In genomic region chr10:19013351-19013750, GRCm38 (mm10) we compare ENCODE assay signal across 21 mouse cellular contexts. TPM values are rescaled to one million over a fixed set of nuclear protein-coding genes. Genes with fewer than 3 reads are reported as not detected.
DNase-seq lines count a peak whose midpoint lies in the region; ATAC-seq and TF ChIP-seq lines count a peak whose summit lies in the region.
"Had no signal": no experiment of that assay in that cellular context is flagged by ENCODE, and none has a peak within 500 bp of the region (broad histone marks: within the 10 kb centered on the region; RNA-seq: fewer than 3 reads in every experiment).

No protein-coding gene starts in this region.

- no peaks in the 10 kb centered on the region for H3K79me2 ChIP-seq in heart, adult 2 months (replicated peaks; ENCODE audit: control insufficient read depth, insufficient read depth, low read length)

- intact Hi-C loops in heart, adult 2 months (cut with DNase I), result loop anchor here (10.0 kb wide), 1 partner anchor 581 kb away; the partner anchor contains the start of gene Ifngr1
- intact Hi-C loops in heart, postnatal 25 days (cut with DNase I), result loop anchor here (5.0 kb wide), 1 partner anchor 61 kb away; no protein-coding TSS in a partner anchor

- H3K4me3 ChIP-seq in heart, adult 2 months, result no peak overlapping the region
- no peak overlapping the region for H3K4me3 ChIP-seq in kidney, embryonic 16.5 days (ENCODE audit: low read length)
- H3K4me3 ChIP-seq in limb, embryonic 14.5 days (replicated peaks; ENCODE audit: low read length), result no peak overlapping the region
- H3K4me3 ChIP-seq in hindbrain, postnatal 0 days (ENCODE audit: low read length), result no peak overlapping the region

- H3K4me1 ChIP-seq in heart, adult 2 months (ENCODE audit: control insufficient read depth, insufficient read depth, low read length), result peaks cover 3% of the 10 kb centered on the region
- H3K4me1 ChIP-seq in kidney, embryonic 16.5 days (ENCODE audit: insufficient read depth, low read length), result peaks cover 16% of the 10 kb centered on the region
- H3K4me1 ChIP-seq in limb, embryonic 14.5 days (ENCODE audit: control insufficient read depth, insufficient read depth, low read length), result peaks cover 11% of the 10 kb centered on the region; the same call in 1 of the 2 replicates
- no peaks in the 10 kb centered on the region for H3K4me1 ChIP-seq in hindbrain, postnatal 0 days (ENCODE audit: insufficient read depth, low read length)

- no peak for TF ChIP-seq CTCF in heart, adult 2 months (IDR thresholded peaks at IDR 0.05)
- TF ChIP-seq CTCF in hindbrain, postnatal 0 days (IDR thresholded peaks at IDR 0.05; ENCODE audit: low read depth), result no peak

- H3K36me3 ChIP-seq in heart, adult 2 months (ENCODE audit: control insufficient read depth, insufficient read depth, low read length), result peaks cover 3% of the 10 kb centered on the region
- H3K36me3 ChIP-seq in kidney, embryonic 16.5 days (ENCODE audit: insufficient read depth, low read length), result no peaks in the 10 kb centered on the region
- H3K36me3 ChIP-seq in limb, embryonic 14.5 days (ENCODE audit: control insufficient read depth, insufficient read depth, low read length), result no peaks in the 10 kb centered on the region
- H3K36me3 ChIP-seq in hindbrain, postnatal 0 days (ENCODE audit: insufficient read depth, low read length), result no peaks in the 10 kb centered on the region
- H3K36me3 ChIP-seq: forebrain, embryonic 15.5 days; hindbrain, embryonic 13.5 days; liver, embryonic 15.5 days; neural tube, embryonic 13.5 days had no signal

- WGBS in heart, adult 2 months, result 79% methylated on average over 3 of the region's 3 CpGs
- 85% methylated on average over 3 of the region's 3 CpGs for WGBS in kidney, embryonic 16.5 days
- 81% methylated on average over 3 of the region's 3 CpGs for WGBS in limb, embryonic 14.5 days
- WGBS in hindbrain, postnatal 0 days, result 92% methylated on average over 3 of the region's 3 CpGs

- H3K9me3 ChIP-seq in kidney, embryonic 16.5 days (ENCODE audit: low read length), result no peaks in the 10 kb centered on the region
- no peaks in the 10 kb centered on the region for H3K9me3 ChIP-seq in limb, embryonic 14.5 days (ENCODE audit: control insufficient read depth, low read length)
- no peaks in the 10 kb centered on the region for H3K9me3 ChIP-seq in hindbrain, postnatal 0 days (ENCODE audit: low read length)
- H3K9me3 ChIP-seq: forebrain, embryonic 15.5 days; hindbrain, embryonic 13.5 days; liver, embryonic 15.5 days; neural tube, embryonic 13.5 days had no signal

- no peak for TF ChIP-seq EP300 in heart, adult 2 months (IDR thresholded peaks at IDR 0.05; ENCODE audit: insufficient read depth, low read depth, low read length)

- no peak overlapping the region for H3K27ac ChIP-seq in heart, adult 2 months
- H3K27ac ChIP-seq in kidney, embryonic 16.5 days (ENCODE audit: low read length), result no peak overlapping the region
- H3K27ac ChIP-seq in limb, embryonic 14.5 days (replicated peaks; ENCODE audit: low read depth, low read length), result no peak overlapping the region
- no peak overlapping the region for H3K27ac ChIP-seq in hindbrain, postnatal 0 days
- H3K27ac ChIP-seq: forebrain, embryonic 15.5 days; hindbrain, embryonic 13.5 days; liver, embryonic 15.5 days; neural tube, embryonic 13.5 days had no signal

- peak overlapping the region; percentile 2; the same call in 1 of the 2 replicates for H3K4me2 ChIP-seq in kidney, embryonic 16.5 days (replicated peaks; ENCODE audit: low read depth, low read length)
- peak overlapping the region; percentile 13; the same call in 1 of the 2 replicates for H3K4me2 ChIP-seq in limb, embryonic 14.5 days (replicated peaks; ENCODE audit: low read depth, low read length, severe bottlenecking)
- no peak overlapping the region for H3K4me2 ChIP-seq in hindbrain, postnatal 0 days (ENCODE audit: low read depth, low read length)

- TF ChIP-seq POLR2A in heart, adult 2 months (IDR thresholded peaks at IDR 0.05; ENCODE audit: insufficient read depth, low read depth, low read length), result no peak
- no peak for TF ChIP-seq POLR2A in limb, embryonic 14.5 days (IDR thresholded peaks at IDR 0.05; ENCODE audit: borderline replicate concordance, extremely low read depth, insufficient read depth, insufficient read length)

- no peak for DNase-seq in heart, adult 2 months
- DNase-seq in heart, postnatal 25 days (ENCODE audit: low spot score), result no peak
- DNase-seq in kidney, postnatal 14 days, result no peak
- peak; percentile 44 for DNase-seq in CD4-positive helper T cell, adult 2 months (ENCODE audit: low read depth, low spot score)
- DNase-seq in limb, embryonic 14.5 days (ENCODE audit: low spot score), result no peak
- DNase-seq in hindbrain, postnatal 0 days (ENCODE audit: low spot score), result no peak
- DNase-seq: B cell, adult 2 months; cerebellum, adult 11-12 months; gastrocnemius, postnatal 25 days; kidney, adult 8-10 months; layer of hippocampus, adult 9-11 months; lung, postnatal 4 days; thymus, postnatal 4 days had no signal

- no peaks in the 10 kb centered on the region for H3K27me3 ChIP-seq in heart, adult 2 months (ENCODE audit: control insufficient read depth, insufficient read depth, low read length)
- no peaks in the 10 kb centered on the region for H3K27me3 ChIP-seq in kidney, embryonic 16.5 days (ENCODE audit: insufficient read depth, low read length)
- H3K27me3 ChIP-seq in limb, embryonic 14.5 days (ENCODE audit: control insufficient read depth, insufficient read depth, low read length), result no peaks in the 10 kb centered on the region
- no peaks in the 10 kb centered on the region for H3K27me3 ChIP-seq in hindbrain, postnatal 0 days (ENCODE audit: insufficient read depth, low read length)
- H3K27me3 ChIP-seq: liver, embryonic 15.5 days had no signal

- no peak for ATAC-seq in kidney, embryonic 16.5 days (ENCODE audit: low FRiP score, low TSS enrichment)
- no peak for ATAC-seq in limb, embryonic 14.5 days (ENCODE audit: low FRiP score, low read depth)
- no peak for ATAC-seq in granulocyte monocyte progenitor cell, adult 5-6 weeks (replicated peaks; ENCODE audit: poor library complexity, severe bottlenecking)
- ATAC-seq in hindbrain, postnatal 0 days, result no peak
- ATAC-seq: activated CD4-positive, CD25-positive, alpha-beta regulatory T cell, adult 4 months; forebrain, embryonic 15.5 days; midbrain, embryonic 16.5 days had no signal

- 0 out of 2 replicates have a peak overlapping the region, but pooled peaks have one; percentile 15 for H3K9ac ChIP-seq in heart, adult 2 months (ENCODE audit: low read depth, low read length)
- H3K9ac ChIP-seq in kidney, embryonic 16.5 days (replicated peaks; ENCODE audit: low read length), result no peak overlapping the region
- no peak overlapping the region for H3K9ac ChIP-seq in limb, embryonic 14.5 days (ENCODE audit: low read depth, low read length, severe bottlenecking)
- no peak overlapping the region for H3K9ac ChIP-seq in hindbrain, postnatal 0 days (replicated peaks; ENCODE audit: low read length)
- H3K9ac ChIP-seq: liver, embryonic 15.5 days had no signal

RNA-seq across cellular contexts. Expression of gene Tnfaip3, which starts 2.1 kb away (rescaled TPM):
- 1 to 10 TPM; 2.0 to 2.1 TPM for total RNA-seq in heart, adult 2 months (2021)
- polyA plus RNA-seq in heart, adult 2 months (2012; rRNA removed), result 1.5 and 2.4 TPM in 2 replicates
- total RNA-seq in heart, postnatal 25 days (2021), result 1 to 10 TPM; 1.7 to 3.2 TPM
- 2.6 and 3.5 TPM in 2 replicates for polyA plus RNA-seq in kidney, embryonic 16.5 days (2015; fragmentation: Nextera tagmentation; extraction: Ambion mirVana)
- polyA plus RNA-seq in limb, embryonic 14.5 days (2012; rRNA removed), result 4.4 and 4.9 TPM in 2 replicates
- 4.9 and 5.1 TPM in 2 replicates for polyA plus RNA-seq in limb, embryonic 14.5 days (2014; fragmentation: Nextera tagmentation; extraction: Ambion mirVana)
- total RNA-seq in granulocyte monocyte progenitor cell, adult 5-6 weeks (2014; fragmentation: Nextera tagmentation), result 3.1 and 6.1 TPM in 2 replicates
- 34.0 and 36.2 TPM in 2 replicates for total RNA-seq in granulocyte monocyte progenitor cell, adult 5-6 weeks (2017)
- total RNA-seq in hindbrain, postnatal 0 days (2014; rRNA removed), result 1.6 and 2.4 TPM in 2 replicates
- polyA plus RNA-seq in hindbrain, postnatal 0 days (2015; fragmentation: Nextera tagmentation; extraction: Ambion mirVana), result 1.1 TPM in 2 replicates
